Mouse (Mus musculus): ENCODE measurements around the gene Alpl.

DNA sequence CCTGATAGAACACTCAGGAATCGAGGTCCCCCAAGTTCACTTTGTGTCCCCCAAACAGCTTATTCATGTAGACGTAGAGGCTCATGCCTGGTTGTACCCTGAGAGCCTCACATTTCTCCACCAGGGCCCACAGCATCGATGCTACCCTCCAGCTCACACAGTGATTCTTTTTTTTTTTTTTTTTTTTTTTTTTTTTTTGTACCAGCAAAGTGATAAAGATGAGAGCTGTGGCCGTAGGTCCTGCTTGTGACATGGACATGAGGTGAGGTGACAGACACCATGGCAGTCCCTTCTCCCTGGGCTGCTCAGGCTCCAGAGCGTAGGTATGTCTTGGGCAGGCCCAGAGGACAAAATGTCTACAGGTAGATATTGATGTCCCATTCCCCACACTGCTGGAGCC, 5.2 kb downstream of the Alpl start:
- no peak for TF ChIP-seq MAX (IDR thresholded peaks at IDR 0.05; ENCODE audit: low read depth)
- TF ChIP-seq POLR2A (IDR thresholded peaks at IDR 0.05; ENCODE audit: insufficient read length, low read depth) = no peak
- TF ChIP-seq E2F4 (IDR thresholded peaks at IDR 0.05; ENCODE audit: insufficient read depth) = no peak
- no peak for TF ChIP-seq CEBPB (IDR thresholded peaks at IDR 0.05; ENCODE audit: insufficient read depth, poor library complexity, severe bottlenecking)
- no peak for TF ChIP-seq POLR2AphosphoS2 (IDR thresholded peaks at IDR 0.05; ENCODE audit: insufficient read length, low read depth)
- TF ChIP-seq TCF12 (IDR thresholded peaks at IDR 0.05; ENCODE audit: insufficient read depth, poor library complexity, severe bottlenecking) = no peak
- no peak for TF ChIP-seq TCF3 (IDR thresholded peaks at IDR 0.05; ENCODE audit: insufficient read length, low read depth)
- TF ChIP-seq USF1 (IDR thresholded peaks at IDR 0.05; ENCODE audit: low read depth) = no peak
- TF ChIP-seq REST (IDR thresholded peaks at IDR 0.05; ENCODE audit: insufficient read depth, insufficient read length) = no peak
- no peak for TF ChIP-seq MYOG (IDR thresholded peaks at IDR 0.05; ENCODE audit: control insufficient read depth in 1 of 3, insufficient read depth in 1 of 3, insufficient read length in 2 of 3, low read depth in 2 of 3)
- no peak for TF ChIP-seq MYOD1 (IDR thresholded peaks at IDR 0.05; ENCODE audit: control insufficient read depth in 1 of 3, insufficient read length in 2 of 3, low read depth in 2 of 3)

Measured in myocyte (in vitro differentiated cells).